Mouse (Mus musculus) adrenal gland, postnatal 10 days (tissue): ENCODE results near the gene Igsf9b. TPM values are rescaled to one million over a fixed set of nuclear protein-coding genes. Genes with fewer than 3 reads are reported as not detected.

ENCODE experiments used
- DNase-seq: peaks from one replicate; pipeline ENCODE4 v3.0.0; 2021; ENCODE audit warnings: mixed read lengths
- total RNA-seq, 2 experiments: library from RNA; stranded (reverse); gene quantifications; 2 replicates each; pipeline ENCODE4 v1.2.3; 2021

Gene Igsf9b
- total RNA-seq, 2 experiments from 2014 or later, result 3.6 to 6.8 TPM

DNA sequence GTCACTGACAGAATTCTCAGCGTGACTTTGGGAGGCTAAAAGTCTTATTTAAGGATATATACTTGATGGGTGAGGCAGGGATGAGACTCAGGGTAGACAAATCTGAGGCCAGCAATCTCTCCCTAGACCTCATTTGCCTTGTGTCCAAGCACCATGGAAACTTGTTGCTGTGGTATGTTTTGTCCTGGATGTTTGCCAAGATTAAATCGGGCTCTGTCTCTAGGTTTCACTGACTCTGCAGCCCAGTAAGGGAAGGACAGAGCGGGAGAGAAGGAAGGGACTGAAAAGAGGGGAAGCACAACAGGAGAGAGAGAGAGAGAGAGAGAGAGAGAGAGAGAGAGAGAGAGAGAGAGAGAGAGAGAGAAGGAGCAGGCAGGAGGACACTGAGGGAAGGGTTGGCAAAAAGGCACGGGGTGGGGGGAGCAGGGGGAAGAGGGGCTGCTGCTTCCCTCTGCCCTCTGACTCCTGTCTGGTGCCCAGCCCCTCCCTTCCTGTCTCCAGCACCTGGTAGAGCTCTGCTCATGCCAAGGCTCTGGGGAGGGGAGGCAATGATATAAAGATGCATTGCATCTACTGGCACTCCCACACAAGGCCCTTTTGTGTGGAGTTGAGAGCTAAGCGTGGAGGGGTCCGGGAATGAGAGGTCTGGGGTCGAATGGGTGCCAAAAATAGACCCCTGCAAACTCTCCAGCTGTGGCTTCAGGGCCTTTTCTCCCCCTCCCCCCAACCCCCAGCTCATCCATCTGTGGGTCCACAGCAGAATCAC is 9.3 kb upstream of the Igsf9b start:
- DNase-seq, result peak; percentile 21

DNA sequence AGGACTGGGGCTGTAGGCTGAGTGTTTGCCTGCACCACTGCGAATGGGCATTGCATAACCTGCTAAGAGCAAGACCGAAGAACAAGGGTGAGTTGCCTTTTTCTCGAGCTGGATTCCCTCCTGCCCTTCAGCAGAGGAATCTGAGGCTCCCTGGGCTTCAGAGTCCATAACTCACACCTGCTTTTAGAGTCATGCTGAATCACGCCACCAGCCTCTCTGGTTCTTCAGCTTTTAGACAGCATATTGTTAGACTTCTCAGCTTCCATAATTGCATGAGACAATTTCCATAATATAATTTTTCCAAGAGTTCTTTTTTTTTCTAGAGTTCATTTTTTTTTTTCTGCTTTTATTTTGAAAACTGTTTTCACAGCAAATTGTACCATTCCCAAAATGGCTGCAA is 4.6 kb upstream of the Igsf9b start:
- DNase-seq, result no peak

DNA sequence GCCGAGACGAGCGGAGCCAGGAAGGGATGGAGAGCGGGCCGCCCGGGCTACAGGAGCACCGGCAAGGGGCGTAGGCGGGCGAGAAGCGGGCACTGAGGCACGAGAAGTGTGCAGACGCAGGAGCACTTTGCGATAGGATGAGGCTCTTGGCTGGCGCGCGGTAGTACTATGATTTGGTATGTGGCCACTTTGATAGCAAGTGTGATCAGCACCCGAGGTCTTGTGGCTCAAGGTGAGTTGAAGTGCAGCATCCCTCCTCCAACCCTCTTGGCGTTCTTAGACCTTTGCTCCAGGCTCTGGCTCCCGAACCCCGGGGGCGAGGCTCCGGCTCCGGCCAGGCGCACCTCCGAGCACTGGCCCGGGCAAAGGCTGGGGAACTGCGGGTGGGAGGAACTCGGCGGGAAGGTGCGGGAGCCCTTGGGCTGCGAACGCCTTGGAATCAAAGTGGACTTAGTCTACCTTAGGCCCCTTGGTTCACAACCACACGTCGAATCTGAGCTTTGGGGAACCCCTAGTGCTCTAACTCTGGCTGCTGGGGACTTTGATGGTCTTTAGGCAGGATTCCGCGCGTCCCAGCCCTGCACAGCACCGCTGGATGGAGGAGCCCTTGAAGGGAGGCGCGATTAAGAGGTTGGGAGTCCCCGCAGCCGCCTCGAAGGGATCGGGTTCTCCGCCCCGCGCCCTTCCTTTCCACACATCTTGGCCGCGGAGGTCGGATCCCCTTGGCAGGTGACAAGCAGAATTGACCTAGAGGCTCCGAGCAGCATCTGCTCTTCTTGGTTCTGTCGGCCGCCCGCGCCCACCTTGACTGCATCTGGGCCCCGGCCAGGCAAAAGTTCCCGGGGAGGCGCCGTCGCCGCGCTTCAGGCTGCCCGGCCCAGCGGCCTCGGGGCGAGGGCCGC is 533 bp downstream of the Igsf9b start:
- DNase-seq, result peak; percentile 31

DNA sequence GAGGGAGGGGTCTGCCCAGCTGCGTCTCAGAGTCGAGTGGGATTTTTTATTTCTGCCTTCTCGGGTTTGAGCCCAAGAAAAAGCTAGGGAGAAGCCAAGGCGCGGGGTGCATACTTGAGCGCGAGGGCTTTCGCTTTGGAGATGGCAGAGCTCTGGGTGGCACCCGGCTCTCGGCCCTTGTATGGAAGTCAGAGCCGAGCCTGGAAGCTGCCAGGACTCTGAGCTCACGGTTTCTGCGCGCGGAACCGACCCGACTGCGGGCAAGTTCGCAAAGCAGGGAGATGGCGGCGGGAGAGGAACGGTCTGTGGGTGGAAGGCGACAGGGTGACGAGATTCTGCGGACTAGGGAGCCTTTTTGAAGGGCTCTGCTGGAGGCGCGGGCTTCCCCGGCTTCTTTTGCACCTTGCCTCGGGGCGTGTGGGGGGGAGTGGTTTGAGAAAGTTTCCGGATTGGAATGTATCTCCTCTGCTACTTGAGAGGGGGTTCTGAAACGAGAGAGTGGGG is 1.2 kb downstream of the Igsf9b start:
- DNase-seq, result peak; percentile 56

DNA sequence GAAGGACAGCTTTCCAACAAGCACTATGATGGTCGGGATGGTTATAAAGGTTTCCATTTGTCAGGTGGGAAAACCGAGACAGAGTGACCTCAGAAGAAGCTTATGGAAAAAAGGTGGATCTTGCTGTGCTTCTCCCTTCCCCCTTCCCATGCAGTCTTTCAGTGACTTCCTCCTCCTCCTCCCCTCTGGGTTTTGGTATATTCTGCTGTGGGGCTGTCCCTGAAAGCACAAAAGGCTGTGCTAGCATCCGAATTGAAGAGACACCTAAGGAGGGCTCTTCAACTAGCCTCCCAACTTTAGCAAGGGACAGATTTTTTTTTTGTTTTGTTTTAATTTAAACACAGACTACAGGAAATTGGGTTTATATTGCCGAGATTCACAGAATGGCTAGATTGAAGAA is 1.7 kb downstream of the Igsf9b start:
- DNase-seq, result no peak

DNA sequence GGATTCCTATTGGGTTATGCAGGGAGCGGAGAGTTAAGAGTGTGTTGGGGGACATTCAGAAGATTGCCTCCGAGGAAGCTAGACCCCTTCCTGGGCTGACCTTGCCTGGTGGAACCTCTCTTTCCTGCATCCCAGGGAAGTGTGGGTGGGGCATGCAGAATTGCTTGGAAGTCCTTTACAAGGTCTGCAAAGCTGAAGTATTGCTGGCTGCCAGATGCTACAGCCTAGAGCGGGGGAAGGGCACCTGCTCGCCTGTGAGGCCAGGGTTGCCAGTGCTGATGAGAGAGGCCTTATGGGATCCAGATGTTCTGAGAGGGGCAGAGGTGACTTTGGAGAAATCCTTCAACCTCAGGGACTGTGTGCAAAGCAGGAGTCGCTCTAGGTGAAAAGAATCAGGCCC is 2.5 kb downstream of the Igsf9b start:
- no peak for DNase-seq

DNA sequence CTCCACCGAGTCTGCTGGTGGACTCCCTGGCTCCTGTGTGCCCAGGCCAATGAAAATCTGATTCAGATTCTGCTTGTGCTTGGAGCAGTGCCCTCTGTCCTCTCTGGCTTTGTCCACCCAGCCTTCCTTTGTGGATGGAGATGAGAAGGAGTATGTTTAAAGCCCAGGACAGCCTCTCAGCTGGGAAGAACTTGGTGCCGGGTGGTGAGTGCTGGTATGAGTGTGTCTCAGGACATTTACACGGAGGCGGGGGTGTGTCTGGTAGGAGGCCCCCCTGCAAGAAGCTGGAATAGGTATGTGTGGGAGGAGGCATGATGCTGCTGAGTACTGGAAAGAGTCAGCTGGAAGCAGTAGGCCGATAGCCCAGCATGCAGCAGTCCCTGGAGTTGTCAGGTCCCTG is 3.3 kb downstream of the Igsf9b start:
- no peak for DNase-seq

DNA sequence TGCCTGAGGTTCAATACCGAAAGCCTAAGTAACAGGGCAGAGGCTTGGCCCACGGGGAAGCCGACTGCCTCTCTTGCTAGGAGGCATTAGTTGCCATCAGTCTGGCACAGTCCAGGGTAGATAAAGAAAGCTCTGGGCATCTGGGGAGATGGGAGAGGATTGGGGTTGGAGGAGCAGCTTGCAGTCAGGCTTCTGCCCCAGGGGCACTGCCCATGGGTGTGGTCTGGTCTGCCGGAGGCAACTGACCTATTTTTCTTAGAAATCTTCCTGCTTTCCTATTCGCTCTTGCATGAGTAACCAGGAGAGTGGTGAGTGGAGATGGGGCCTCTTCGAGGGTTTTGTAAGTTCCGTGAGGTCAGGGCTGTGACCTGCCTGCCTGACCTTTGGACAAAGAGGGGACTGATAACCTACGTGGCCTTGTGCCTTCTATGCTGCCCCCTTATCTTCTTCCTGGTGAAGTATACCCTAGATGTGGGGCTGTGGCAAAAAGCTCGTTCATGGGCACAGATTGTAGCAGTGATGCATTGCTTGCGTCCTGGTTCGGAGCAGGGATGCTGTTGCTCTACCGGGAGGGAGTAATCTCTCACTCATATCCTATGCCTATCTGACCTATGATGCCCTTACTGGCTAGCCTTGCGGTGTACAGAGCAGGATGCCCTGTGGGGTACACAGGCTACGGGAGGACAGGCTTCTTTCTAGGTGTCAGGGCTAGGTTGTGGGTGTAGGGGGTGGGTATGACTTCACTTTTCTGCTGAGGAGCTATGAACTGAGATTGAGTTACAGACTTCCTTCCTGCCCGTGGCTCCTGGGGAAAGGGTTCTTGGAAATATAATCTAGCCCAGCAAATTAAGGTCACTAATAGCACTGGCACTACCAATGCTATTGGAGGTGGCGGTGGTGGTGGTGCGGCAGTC is 4.8 kb downstream of the Igsf9b start:
- no peak for DNase-seq

DNA sequence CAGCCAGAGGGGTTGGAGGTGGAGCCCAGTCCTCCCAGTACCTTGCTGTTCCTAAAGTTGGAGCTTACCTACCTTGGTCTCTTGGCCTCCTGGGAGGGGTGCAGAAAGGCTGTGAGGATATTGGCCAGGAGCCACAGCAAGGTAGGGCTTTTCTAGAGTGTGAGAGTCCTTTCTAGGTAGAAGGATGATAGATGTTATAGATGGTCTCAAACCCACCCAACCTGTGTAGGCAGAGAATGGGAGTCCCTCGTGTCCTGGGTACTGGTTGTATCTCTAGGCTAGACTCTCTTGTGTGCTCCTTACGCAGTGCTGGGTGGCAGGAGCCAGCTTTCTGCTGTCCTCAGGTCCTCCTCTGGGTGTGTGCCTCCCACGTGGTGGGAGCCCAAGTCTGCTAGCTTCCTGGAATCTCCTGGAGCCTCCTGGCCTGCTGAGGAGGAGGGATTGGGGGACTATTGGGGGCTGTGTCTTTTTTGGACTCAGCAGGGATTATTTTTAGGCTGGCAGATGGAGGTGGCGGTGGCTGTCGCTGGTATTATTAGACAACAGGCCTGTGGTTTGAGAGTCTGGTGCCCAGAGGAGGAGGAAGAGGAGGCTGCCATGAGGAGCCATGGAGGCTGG is 5.6 kb downstream of the Igsf9b start:
- no peak for DNase-seq

DNA sequence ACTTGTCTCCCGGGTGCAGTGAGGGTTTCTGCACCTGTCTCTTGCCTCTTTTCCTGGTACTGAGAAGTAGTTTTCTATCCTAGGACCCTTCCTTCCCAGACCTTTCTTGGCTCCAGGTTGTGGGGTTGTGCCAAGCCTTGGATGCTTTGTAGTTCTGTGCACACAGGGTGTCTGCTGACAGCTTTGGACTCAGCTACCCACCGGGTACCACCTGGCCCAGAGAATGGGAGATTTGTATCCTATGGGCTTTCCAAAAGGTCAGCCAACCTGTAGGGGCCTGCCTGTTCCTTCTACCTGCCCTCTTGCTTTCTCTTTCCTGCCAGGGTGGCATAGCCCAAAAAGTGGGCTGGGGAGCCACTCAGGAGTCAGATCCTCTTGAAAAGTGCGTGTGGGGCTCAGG is 6.5 kb downstream of the Igsf9b start:
- no peak for DNase-seq

DNA sequence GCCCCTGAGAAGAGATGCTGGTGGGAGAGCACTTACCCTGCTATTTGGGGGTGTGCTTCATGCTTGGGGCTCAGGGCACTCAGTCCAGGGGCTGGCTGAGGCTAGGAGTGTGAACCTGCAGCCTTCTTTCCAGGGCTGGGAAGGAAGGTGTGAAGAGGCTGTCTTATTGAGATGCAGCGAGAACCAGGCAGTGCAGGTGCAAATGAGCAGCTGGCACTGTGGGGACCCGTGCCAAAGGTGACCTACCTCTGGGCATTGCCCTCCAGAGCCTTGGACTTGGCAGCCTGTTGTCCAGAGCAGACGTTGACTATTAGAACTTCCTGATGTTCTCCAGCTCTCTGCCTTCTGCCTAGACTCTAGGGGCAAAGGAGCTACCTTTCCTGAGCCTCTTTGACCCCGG is 7.6 kb downstream of the Igsf9b start:
- DNase-seq, result no peak

DNA sequence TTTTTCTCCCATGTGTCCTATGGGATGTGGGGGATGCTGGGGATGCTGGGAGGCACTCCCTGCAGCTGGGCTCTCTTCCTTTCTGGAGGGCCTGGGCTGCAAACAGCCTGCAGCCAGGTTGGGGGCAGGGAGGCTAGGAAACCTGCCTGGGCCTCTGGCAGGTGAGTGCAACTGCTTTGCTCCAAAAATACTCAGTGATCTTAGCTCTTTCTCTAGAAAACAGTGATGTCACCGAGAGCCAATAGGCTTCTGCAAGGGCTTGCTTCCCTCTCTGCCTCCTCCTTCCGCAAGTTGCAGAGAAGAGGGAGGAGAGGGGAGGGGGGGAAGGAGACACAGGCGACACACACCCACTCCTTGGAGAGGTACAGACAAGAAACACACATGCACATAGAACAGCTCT is 8.3 kb downstream of the Igsf9b start:
- DNase-seq, result no peak

DNA sequence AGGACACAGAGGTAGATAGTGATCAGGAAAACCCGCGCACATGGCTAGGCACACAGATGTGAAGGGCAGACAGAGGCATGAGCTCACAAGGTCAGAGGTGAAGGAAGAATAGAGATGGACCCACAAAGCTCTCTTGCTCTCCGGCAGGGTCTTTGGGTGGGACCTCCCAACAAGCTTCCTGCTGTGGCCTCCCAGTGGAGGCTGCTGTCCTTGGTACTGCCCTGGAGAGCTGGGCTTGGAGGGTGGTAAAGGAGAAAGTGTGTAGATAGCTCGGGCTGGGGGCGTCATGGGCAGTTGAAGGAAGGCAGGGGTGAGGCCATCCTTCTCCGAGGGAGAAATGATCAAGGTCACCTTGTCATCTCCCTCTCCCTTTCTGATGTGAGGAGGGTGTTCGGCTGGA is 9.0 kb downstream of the Igsf9b start:
- DNase-seq, result peak; percentile 14

DNA sequence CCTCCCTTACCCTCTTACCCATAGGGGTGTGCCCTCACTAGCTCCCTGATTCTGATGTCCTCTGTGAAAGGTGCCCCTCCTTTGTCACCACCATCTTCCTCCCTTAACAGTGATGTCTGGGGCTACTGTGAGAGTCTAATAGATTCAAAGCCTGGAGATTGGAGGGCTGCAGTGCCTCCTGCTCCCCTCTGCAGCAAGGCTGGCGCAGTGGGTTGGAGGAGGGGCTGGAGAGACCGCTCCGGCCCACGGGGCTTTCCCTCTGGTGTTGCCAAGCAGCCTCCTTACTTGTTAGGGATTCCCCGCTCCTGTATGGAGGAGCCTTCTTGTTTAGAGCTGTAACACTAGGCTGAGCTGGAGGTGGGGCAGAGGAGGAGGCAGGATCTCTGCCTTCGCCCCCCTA is 9.6 kb downstream of the Igsf9b start:
- DNase-seq, result no peak

DNA sequence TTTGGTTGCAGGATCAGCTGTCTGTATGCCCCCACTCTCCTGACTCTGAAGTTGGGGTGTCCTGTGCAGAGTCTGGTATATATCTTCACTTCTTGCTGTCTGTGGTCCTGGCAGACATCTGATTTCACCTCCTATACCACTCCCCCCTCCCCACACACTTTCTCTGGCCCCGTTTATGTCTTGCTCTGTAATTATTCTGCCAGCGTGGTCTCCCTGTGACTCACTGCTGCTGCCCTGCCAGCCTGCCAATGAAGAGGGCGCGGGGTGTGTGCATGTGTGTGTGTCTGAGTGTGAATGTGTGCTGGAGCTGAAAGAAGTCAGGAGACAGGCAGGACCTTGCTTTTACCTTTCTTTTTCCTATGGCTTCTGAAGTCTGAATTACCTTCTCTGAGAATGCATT is 11.0 kb downstream of the Igsf9b start:
- no peak for DNase-seq

DNA sequence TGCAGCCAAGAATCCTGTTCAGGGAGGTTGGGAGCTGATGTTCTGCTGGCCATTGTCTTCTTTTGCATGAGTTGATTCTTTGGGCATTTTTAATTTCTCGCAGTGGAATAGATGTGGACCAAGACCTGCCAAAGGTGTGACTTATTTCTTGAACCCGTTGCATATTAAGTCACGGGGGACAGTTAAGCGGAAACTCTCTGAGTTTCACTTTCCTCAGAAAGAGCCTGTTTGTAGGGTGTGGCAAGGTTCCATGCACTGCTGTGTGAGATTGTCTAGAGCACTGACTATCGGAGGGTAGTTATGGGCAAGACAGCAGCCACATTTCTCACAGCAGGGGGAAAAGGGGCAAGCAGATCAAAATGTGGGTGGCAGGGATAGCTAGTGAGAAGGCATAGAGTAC is 14.4 kb downstream of the Igsf9b start:
- DNase-seq, result no peak

DNA sequence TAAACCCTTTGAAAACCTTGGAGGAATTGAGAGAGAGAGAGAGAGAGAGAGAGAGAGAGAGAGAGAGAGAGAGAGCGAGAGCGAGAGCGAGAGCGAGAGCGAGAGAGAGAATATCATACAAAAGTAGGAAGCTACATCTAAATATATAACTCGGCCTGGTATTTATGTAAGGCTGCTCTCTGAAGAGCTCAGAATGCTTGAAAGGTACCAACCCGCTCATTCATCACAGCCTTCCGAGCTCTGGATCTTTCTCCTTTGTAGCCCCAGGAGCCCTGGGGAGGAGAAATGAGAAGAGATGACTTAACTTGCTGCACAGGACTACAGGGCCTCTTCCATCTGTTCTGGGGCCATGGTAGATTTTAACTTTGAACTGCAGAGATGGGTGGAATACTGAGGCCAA is 22.3 kb downstream of the Igsf9b start:
- DNase-seq, result no peak

DNA sequence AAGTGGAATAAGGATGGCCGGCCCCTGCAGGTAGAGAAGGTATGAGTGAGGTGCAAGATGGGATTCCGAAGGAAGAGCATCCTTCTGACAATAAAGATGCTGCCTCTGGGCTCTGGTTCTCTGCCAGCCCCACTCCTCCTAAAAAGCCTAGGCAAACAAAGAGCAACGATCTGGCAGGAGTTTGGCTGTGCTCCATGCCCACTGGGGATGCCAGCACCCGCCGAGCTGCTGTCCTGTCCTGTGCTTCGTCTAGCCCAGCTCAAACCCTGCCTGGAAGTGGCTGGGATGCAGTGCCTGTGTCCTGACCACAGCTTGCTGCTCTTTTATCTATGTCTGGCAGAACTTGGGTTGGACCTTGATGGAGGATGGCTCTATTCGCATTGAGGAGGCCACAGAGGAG is 23.3 kb downstream of the Igsf9b start:
- no peak for DNase-seq

DNA sequence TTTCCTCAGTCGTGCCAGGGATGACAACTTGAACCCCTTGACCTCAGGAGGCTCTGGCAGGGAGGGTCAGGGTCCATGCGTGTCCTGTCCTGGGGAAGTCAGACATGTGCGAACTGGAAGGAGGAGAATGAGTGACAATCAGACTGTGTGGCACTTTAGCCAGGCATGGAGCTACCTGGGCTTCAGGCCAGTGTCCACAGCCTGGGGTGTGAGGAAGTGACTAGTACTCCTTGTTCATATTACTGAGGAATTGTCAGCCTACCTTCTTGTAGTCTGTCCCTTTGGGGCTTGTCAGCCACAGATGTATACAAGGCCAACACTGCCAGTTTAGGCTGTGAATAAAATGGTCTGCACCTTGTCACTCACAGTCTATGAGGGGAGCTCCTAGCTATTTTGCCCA is 24.4 kb downstream of the Igsf9b start:
- DNase-seq, result no peak

DNA sequence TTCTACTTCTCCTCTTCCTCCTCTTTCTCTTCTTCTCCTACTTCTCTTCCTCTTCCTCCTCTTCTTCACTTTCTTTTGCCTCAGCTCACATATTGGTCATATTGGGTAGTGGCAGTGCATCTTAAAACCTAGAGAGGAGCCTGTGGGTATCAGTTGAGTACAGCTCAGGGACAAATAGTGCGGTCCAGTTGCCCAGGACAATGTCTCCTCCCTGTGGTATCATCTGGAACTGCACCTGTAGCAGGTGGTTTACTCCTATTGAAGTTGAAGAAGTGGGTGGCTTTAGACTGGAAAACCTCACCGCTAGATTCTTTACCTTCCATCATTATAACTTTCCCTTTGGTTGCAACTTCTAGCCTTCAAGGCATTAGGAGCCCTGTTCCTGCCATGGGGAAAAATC is 26.9 kb downstream of the Igsf9b start:
- peak; percentile 83 for DNase-seq

DNA sequence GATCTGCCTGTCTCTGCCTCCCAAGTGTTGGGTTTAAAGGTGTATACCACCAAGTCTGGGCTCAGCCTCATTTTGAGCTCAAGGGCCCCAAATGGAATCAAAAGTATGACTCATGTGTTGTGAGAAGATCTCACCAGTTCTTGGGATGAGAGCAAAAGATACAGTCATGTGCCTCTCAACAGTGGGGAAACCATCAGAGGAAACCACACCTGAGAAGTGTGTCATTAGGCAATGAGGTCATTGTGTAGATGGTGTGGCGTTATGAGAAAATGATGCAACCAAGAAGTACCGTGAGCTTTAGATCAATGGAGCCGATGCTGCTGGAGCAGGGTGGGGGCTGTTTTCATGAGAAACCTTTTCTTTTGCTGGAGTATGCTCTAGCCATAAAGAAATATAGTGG is 28.6 kb downstream of the Igsf9b start:
- no peak for DNase-seq

DNA sequence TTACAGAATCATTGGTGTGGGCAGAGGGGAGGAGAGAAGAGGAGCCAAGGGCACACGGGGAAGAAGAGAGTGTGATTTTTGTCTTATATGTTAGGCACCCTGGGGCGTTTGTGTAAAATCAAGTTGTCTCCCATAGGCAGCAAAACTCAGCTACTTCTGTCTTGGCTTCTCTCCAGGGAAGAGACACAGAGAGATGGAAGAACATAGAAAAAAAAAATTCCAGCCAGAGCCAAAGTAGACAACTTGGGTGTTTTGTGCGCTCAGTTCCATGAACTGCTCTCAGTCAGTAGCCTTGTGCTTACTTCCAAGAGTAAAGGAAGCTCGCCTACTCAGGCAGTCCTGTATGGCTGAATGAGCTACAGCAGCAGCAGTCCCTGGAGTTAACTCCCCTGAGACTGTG is 31.4 kb downstream of the Igsf9b start:
- no peak for DNase-seq
